Mouse (Mus musculus) left cerebral cortex, postnatal 25 days (tissue): ENCODE measurements around the gene Olfr133. TPM values are rescaled to one million over a fixed set of nuclear protein-coding genes. Genes with fewer than 3 reads are reported as not detected.
"Not testable (repeated sequence)": the region's sequence is repeated elsewhere in the genome, so short reads cannot be mapped to it uniquely, and the experiment has no call there.

Experiments used
- DNase-seq, 2 experiments: peaks; one replicate each; pipeline ENCODE4 v3.0.0; 2022; ENCODE audit warnings: low spot score in 2 of 2, mixed read lengths in 1 of 2
- intact Hi-C: fragments of 180-260 bp; cut with DNase I; formaldehyde crosslinking; loops from one replicate; pipeline ENCODE4 v1.15.1; 2025
- total RNA-seq, 2 experiments: library from RNA; stranded (reverse); gene quantifications; 2 replicates each; pipeline ENCODE4 v1.2.3; 2021

Gene Olfr133
- total RNA-seq, result not detected

- intact Hi-C loops, result no loop called here
- DNase-seq, result no peak
Measured at GRCm38 (mm10) chr17:38144981-38145380, at the start of gene Olfr133. TSS of gene Olfr133 (plus strand) at chr17:38145281.

- DNase-seq, intact Hi-C loops: not testable (repeated sequence)
Measured at GRCm38 (mm10) chr17:38124199-38124598, 20.9 kb upstream of the Olfr133 start.

- DNase-seq, intact Hi-C loops: not testable (repeated sequence)
Measured at GRCm38 (mm10) chr17:38125371-38125770, 19.7 kb upstream of the Olfr133 start.

- intact Hi-C loops, result no loop called here
- no peak for DNase-seq
Measured at GRCm38 (mm10) chr17:38134426-38134825, 10.7 kb upstream of the Olfr133 start, which contains the start of gene Olfr132. TSS of gene Olfr132 (minus strand) at chr17:38134526.

- no peak for DNase-seq
- intact Hi-C loops, result no loop called here
Measured at GRCm38 (mm10) chr17:38171088-38171487, 26.0 kb downstream of the Olfr133 start, which contains the start of gene Olfr134. TSS of gene Olfr134 (plus strand) at chr17:38171388.

Other genes with a start within 250 kb of the Olfr133 start
- gene Olfr127, start 244.8 kb upstream of the Olfr133 start, total RNA-seq, result not detected
- gene Olfr128, start 224.7 kb upstream of the Olfr133 start, total RNA-seq, result not detected
- gene Olfr761, start 192.2 kb upstream of the Olfr133 start, total RNA-seq, result not detected
- not detected for gene Olfr129, start 85.2 kb upstream of the Olfr133 start, total RNA-seq
- gene Olfr130, start 81.4 kb upstream of the Olfr133 start, total RNA-seq, result not detected
- gene Olfr131, start 56.6 kb upstream of the Olfr133 start, total RNA-seq, result not detected
- not detected for gene Olfr132, start 10.8 kb upstream of the Olfr133 start, total RNA-seq
- gene Olfr134, start 26.1 kb downstream of the Olfr133 start, total RNA-seq, result not detected
- gene Olfr135, start 59.1 kb downstream of the Olfr133 start, total RNA-seq, result not detected
- gene Olfr138, start 115.8 kb downstream of the Olfr133 start, total RNA-seq, result not detected
- not detected for gene Olfr137, start 162.3 kb downstream of the Olfr133 start, total RNA-seq
- not detected for gene Olfr136, start 184.6 kb downstream of the Olfr133 start, total RNA-seq